Mouse (Mus musculus) heart, postnatal 25 days (tissue): ENCODE results near the gene Tbc1d24. TPM values are rescaled to one million over a fixed set of nuclear protein-coding genes. Genes with fewer than 3 reads are reported as not detected.
A peak's percentile ranks its signal among the peaks of the same experiment; 100 is the strongest.

Experiments
- microRNA-seq: library from miRNA; unstranded; fragments of <30 nt; microRNA quantifications from one replicate; pipeline ENCODE4 v1.2.0, GENCODE M21; 2022
- total RNA-seq, 2 experiments: library from RNA; stranded (reverse); gene quantifications; 2 replicates each; pipeline ENCODE4 v1.2.3; 2021

The Tbc1d24 gene
- total RNA-seq, 2 experiments from 2014 or later = 8.3 to 9.4 TPM

Small RNA genes lying within 50 kb of the gene (microRNA-seq; reads per million reads assigned to microRNA genes)
- gene Mir5134 (5.6 reads per million, percentile 16 among the genes with 10 or more reads in this experiment), gene Mir6965 (1.1 reads per million)

Other genes starting within 250 kb of the Tbc1d24 start
- gene Prss30, start 225.0 kb downstream of the Tbc1d24 start, total RNA-seq = not detected
- not detected for gene Prss22, start 207.5 kb downstream of the Tbc1d24 start, total RNA-seq
- not detected for gene Prss27, start 167.4 kb downstream of the Tbc1d24 start, total RNA-seq
- 10 to 100 TPM; 10.2 to 11.2 TPM for gene Kctd5, start 132.1 kb downstream of the Tbc1d24 start, total RNA-seq
- 10 to 100 TPM; 45.0 to 46.1 TPM for gene Pdpk1, start 54.6 kb downstream of the Tbc1d24 start, total RNA-seq
- 1 to 10 TPM; 9.1 to 9.6 TPM for gene Amdhd2, start 41.8 kb downstream of the Tbc1d24 start, total RNA-seq
- 100 to 1,000 TPM; 225 to 246 TPM for gene Atp6v0c, start 35.9 kb downstream of the Tbc1d24 start, total RNA-seq
- under 1 TPM; 0.64 to 0.73 TPM for gene Ntn3, start 4.0 kb upstream of the Tbc1d24 start, total RNA-seq
- 1 to 10 TPM; 1.7 to 2.2 TPM for gene Tedc2, start 15.3 kb upstream of the Tbc1d24 start, total RNA-seq
- gene Ccnf, start 45.9 kb upstream of the Tbc1d24 start, total RNA-seq = 1 to 10 TPM; 1.1 to 1.2 TPM
- not detected for gene Abca17, start 145.5 kb upstream of the Tbc1d24 start, total RNA-seq
- gene Abca3, start 146.4 kb upstream of the Tbc1d24 start, total RNA-seq = 10 to 100 TPM; 12.8 to 13.1 TPM
- 10 to 100 TPM; 60.3 to 60.5 TPM for gene Rnps1, start 209.0 kb upstream of the Tbc1d24 start, total RNA-seq
- gene Eci1, start 221.1 kb upstream of the Tbc1d24 start, total RNA-seq = 100 to 1,000 TPM; 409 to 483 TPM
- gene Dnase1l2, start 237.5 kb upstream of the Tbc1d24 start, total RNA-seq = 1 to 10 TPM in 1 of 2 experiments, under 1 TPM in 1; 0.78 to 1.2 TPM